Comparison of ENCODE assay signal across 17 mouse cellular contexts in genomic region chr1:128567224-128568197, GRCm38 (mm10). TPM values are rescaled to one million over a fixed set of nuclear protein-coding genes. Genes with fewer than 3 reads are reported as not detected.
DNase-seq lines count a peak whose midpoint lies in the region; ATAC-seq and TF ChIP-seq lines count a peak whose summit lies in the region.
"Had no signal": no experiment of that assay in that cellular context is flagged by ENCODE, and none has a peak within 500 bp of the region (broad histone marks: within the 10 kb centered on the region; RNA-seq: fewer than 3 reads in every experiment).

No protein-coding gene starts in this region.

- DNase-seq in gastrocnemius, postnatal 25 days, result no peak
- DNase-seq in testis, postnatal 14 days (ENCODE audit: low spot score), result no peak
- no peak for DNase-seq in ovary, postnatal 14 days (ENCODE audit: low spot score)
- no peak for DNase-seq in lung, postnatal 14 days
- DNase-seq: adrenal gland, postnatal 14 days; cerebellum, postnatal 10 days; gastrocnemius, postnatal 36 days; lung, embryonic 14.5 days; thymus, postnatal 36 days had no signal

- H3K27ac ChIP-seq in forebrain, embryonic 15.5 days (replicated peaks), result peak overlapping the region; percentile 53
- no peak overlapping the region for H3K27ac ChIP-seq in hindbrain, embryonic 16.5 days (ENCODE audit: low read depth, low read length)
- H3K27ac ChIP-seq in midbrain, embryonic 16.5 days (ENCODE audit: low read length), result no peak overlapping the region
- H3K27ac ChIP-seq: embryonic facial prominence, embryonic 12.5 days; heart, embryonic 15.5 days; layer of hippocampus, adult 2 months; stomach, postnatal 0 days had no signal

- no peaks in the 10 kb centered on the region for H3K27me3 ChIP-seq in C2C12 (ENCODE audit: control insufficient read depth, insufficient read depth, insufficient read length)
- H3K27me3 ChIP-seq in forebrain, embryonic 15.5 days, result no peaks in the 10 kb centered on the region
- H3K27me3 ChIP-seq in hindbrain, embryonic 16.5 days (replicated peaks; ENCODE audit: control insufficient read depth, insufficient read depth, low read length), result no peaks in the 10 kb centered on the region
- H3K27me3 ChIP-seq in midbrain, embryonic 16.5 days (ENCODE audit: control insufficient read depth, insufficient read depth, low read depth, low read length), result no peaks in the 10 kb centered on the region
- H3K27me3 ChIP-seq: embryonic facial prominence, embryonic 12.5 days; heart, embryonic 15.5 days had no signal

- H3K79me3 ChIP-seq in C2C12 (ENCODE audit: low read depth), result no peaks in the 10 kb centered on the region

- no peak overlapping the region for H3ac ChIP-seq in C2C12 (ENCODE audit: control insufficient read depth, insufficient read length, low read depth)

- 38% methylated on average over 12 of the region's 12 CpGs for WGBS in forebrain, embryonic 15.5 days
- WGBS in hindbrain, embryonic 16.5 days, result 54% methylated on average over 12 of the region's 12 CpGs
- WGBS in midbrain, embryonic 16.5 days, result 46% methylated on average over 12 of the region's 12 CpGs

- H3K36me3 ChIP-seq in C2C12 (ENCODE audit: control insufficient read depth, insufficient read depth), result no peaks in the 10 kb centered on the region
- no peaks in the 10 kb centered on the region for H3K36me3 ChIP-seq in forebrain, embryonic 15.5 days
- H3K36me3 ChIP-seq in hindbrain, embryonic 16.5 days (ENCODE audit: control insufficient read depth, insufficient read depth, low read length), result no peaks in the 10 kb centered on the region
- no peaks in the 10 kb centered on the region for H3K36me3 ChIP-seq in midbrain, embryonic 16.5 days (ENCODE audit: control insufficient read depth, insufficient read depth, low read length)
- H3K36me3 ChIP-seq: embryonic facial prominence, embryonic 12.5 days; heart, embryonic 15.5 days had no signal

- no peaks in the 10 kb centered on the region for H3K79me2 ChIP-seq in C2C12 (ENCODE audit: control insufficient read depth, insufficient read depth)

- H3K9me3 ChIP-seq in forebrain, embryonic 15.5 days, result no peaks in the 10 kb centered on the region
- H3K9me3 ChIP-seq in hindbrain, embryonic 16.5 days (ENCODE audit: control insufficient read depth, low read length), result no peaks in the 10 kb centered on the region
- H3K9me3 ChIP-seq in midbrain, embryonic 16.5 days (replicated peaks; ENCODE audit: control insufficient read depth, low read length, poor library complexity, severe bottlenecking), result no peaks in the 10 kb centered on the region
- H3K9me3 ChIP-seq: embryonic facial prominence, embryonic 12.5 days; heart, embryonic 15.5 days had no signal

- TF ChIP-seq CTCF in C2C12 (IDR thresholded peaks at IDR 0.05; ENCODE audit: control insufficient read depth, insufficient read depth, insufficient read length), result no peak

- no peak overlapping the region for H3K4me3 ChIP-seq in C2C12 (ENCODE audit: insufficient read depth, poor library complexity, severe bottlenecking)
- H3K4me3 ChIP-seq in forebrain, embryonic 15.5 days, result no peak overlapping the region
- no peak overlapping the region for H3K4me3 ChIP-seq in hindbrain, embryonic 16.5 days (ENCODE audit: low read length)
- no peak overlapping the region for H3K4me3 ChIP-seq in midbrain, embryonic 16.5 days (ENCODE audit: low read depth, low read length)
- H3K4me3 ChIP-seq: embryonic facial prominence, embryonic 12.5 days; heart, embryonic 15.5 days; layer of hippocampus, adult 2 months had no signal

- H3K4me2 ChIP-seq in forebrain, embryonic 15.5 days (replicated peaks), result no peak overlapping the region
- no peak overlapping the region for H3K4me2 ChIP-seq in hindbrain, embryonic 16.5 days (ENCODE audit: low read length)
- no peak overlapping the region for H3K4me2 ChIP-seq in midbrain, embryonic 16.5 days (ENCODE audit: low read length)
- H3K4me2 ChIP-seq: embryonic facial prominence, embryonic 12.5 days; heart, embryonic 15.5 days; lung, embryonic 14.5 days had no signal

- H3K4me1 ChIP-seq in forebrain, embryonic 15.5 days, result peaks cover 4% of the 10 kb centered on the region; the same call in 1 of the 2 replicates
- H3K4me1 ChIP-seq in hindbrain, embryonic 16.5 days (ENCODE audit: control insufficient read depth, insufficient read depth, low read depth, low read length), result no peaks in the 10 kb centered on the region
- H3K4me1 ChIP-seq in midbrain, embryonic 16.5 days (ENCODE audit: control insufficient read depth, insufficient read depth, low read length), result no peaks in the 10 kb centered on the region
- H3K4me1 ChIP-seq: embryonic facial prominence, embryonic 12.5 days had no signal

- peak; percentile 46; the same call in 1 of the 2 replicates for ATAC-seq in forebrain, embryonic 15.5 days (replicated peaks)
- ATAC-seq in hindbrain, embryonic 16.5 days, result peak; percentile 68
- peak; percentile 67; the same call in 1 of the 2 replicates for ATAC-seq in midbrain, embryonic 16.5 days

- H3K9ac ChIP-seq in forebrain, embryonic 15.5 days (replicated peaks), result no peak overlapping the region
- no peak overlapping the region for H3K9ac ChIP-seq in hindbrain, embryonic 16.5 days (ENCODE audit: low read depth, low read length)
- no peak overlapping the region for H3K9ac ChIP-seq in midbrain, embryonic 16.5 days (ENCODE audit: low read depth, low read length)
- H3K9ac ChIP-seq: embryonic facial prominence, embryonic 12.5 days; heart, embryonic 15.5 days; lung, embryonic 14.5 days had no signal

TF ChIP-seq in C2C12, 6 proteins besides CTCF, POLR2A, EP300 and RAD21:
- peak; percentile 95 for TF ChIP-seq MYOD1 (IDR thresholded peaks at IDR 0.05; ENCODE audit: control insufficient read depth, insufficient read length, low read depth)
- peak; percentile 23 for TF ChIP-seq CEBPB (IDR thresholded peaks at IDR 0.05; ENCODE audit: low read depth)
- no peak for TF ChIP-seq USF1 (IDR thresholded peaks at IDR 0.05; ENCODE audit: low read depth)

RNA-seq across cellular contexts. Expression of gene Cxcr4, which starts 24.6 kb away (rescaled TPM):
- 27.5 TPM for polyA plus RNA-seq in C2C12 (2012; fragmentation: generic; extraction: Trizol)
- 10.7 and 11.0 TPM in 2 replicates for polyA plus RNA-seq in forebrain, embryonic 15.5 days (2015; fragmentation: Nextera tagmentation; extraction: Ambion mirVana)
- polyA plus RNA-seq in hindbrain, embryonic 16.5 days (2015; fragmentation: Nextera tagmentation; extraction: Ambion mirVana), result 5.9 and 8.2 TPM in 2 replicates
- 4.0 and 5.6 TPM in 2 replicates for polyA plus RNA-seq in midbrain, embryonic 16.5 days (2015; fragmentation: Nextera tagmentation; extraction: Ambion mirVana)
- total RNA-seq in gastrocnemius, postnatal 25 days (2021), result 1 to 10 TPM; 3.1 to 4.5 TPM
